Mouse (Mus musculus): ENCODE results near the gene Fhad1.
"Not testable (repeated sequence)": the region's sequence is repeated elsewhere in the genome, so short reads cannot be mapped to it uniquely, and the experiment has no call there.

Fhad1 gene

DNA sequence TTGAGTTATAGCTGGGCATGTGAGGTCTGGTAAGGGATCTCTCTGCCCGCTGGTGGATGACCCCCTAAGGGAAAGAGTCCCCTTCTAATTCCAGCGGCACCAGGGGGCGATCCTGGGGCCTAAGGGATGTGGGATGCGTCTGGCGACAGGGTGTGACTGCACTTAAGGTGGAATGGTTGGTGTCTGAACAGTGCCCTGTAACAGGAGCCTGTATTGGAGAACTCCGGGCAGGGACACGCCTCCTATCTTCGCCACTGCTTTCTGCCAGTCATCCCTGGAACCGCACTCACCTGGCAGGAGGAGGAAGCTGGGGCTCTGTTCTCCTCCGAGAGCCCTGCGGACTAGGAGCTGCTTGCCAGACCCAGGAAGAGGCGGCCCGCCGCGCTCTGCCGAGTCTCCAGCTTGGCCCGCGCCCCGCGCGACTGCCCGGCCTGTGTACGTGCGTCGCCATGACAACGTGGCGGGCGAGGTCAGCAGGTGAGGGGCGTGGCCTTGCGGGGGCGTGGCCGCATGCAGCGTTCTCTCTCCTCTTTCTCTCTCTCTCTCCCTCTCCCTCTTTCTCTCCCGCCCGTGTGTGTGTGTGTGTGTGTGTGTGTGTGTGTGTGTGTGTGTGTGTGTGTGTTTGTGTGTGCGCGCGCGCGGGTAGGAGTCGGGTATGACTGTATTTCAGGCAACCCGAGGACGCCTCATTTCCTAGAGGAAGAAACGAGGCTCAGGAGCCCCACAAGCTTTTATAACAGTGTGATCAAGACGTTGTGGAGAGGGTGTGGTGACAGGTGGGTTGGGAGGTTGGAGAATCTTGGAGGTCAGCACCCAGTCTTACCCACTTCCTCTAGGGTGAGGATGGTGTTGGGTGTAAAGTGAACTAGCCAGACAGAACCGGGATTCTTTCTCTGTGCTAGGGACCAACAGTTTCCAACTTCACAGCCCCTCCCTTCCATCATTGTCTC is at the start of gene Fhad1:
TSS of gene Fhad1 (minus strand) at position 424 of the 950 bp plus-strand sequence.
- peak; percentile 78 for DNase-seq

DNA sequence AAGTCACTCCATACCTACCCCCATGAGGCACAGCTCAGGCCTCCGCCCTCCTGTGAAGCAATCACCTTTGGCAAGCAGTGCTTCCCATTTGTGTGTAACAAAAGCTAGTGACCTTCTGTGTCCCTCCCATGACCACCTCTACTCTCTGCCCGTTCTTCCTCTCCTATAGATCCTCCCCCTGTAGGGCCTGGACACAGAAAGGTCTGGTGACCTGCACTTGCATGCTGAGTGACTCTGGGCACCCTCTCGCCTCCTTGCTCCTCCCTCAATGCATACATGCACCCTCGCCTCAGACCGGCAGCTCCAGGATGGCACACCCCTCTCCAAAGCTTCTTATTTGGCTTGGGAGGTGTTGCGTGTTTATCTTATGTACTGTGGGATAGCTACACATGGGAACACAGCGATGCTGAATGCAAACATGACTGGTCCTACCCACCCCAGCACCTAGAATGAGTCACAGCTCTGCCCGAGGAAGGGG is 48.2 kb upstream of the Fhad1 start:
- DNase-seq, result no peak

DNA sequence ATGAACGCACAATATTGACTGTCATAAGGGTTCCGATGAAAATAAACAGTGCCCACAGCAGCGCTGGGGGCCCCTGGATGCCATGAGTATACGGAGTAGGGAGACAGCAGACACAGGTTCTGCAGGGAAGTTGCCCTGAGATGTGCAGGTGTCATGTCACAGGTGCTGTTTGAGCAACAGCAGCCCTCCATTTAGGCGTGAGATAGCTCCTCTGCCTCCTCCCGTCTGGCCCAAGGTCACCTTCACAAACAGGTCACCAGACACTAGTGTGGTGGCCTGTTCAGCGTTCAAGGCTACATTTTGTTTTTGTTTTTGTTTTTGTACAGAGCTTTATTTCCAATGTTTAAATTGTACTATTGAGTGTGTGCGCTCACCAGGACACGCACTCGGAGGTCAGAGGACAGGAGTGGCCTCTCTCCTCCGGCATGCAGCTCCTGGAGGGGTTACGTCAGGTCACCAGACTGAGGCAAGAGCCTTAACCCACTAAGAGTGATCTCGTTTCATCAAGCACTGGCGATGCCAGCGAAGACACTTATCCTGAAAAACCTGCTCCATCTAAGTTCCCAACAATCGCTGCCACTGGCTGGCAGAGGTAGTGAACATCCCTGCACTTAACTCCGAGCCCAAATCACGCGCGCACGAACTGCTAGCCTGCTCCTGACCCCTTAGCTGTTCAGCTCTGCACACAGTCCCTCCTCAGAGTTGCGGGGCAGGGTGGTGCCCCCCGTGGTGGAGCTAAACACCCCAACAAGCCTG is 46.8 kb upstream of the Fhad1 start:
- DNase-seq, result no peak

- no peak for DNase-seq
Measured at GRCm38 (mm10) chr4:142060455-142061378, 45.8 kb upstream of the Fhad1 start.

GRCm38 (mm10) chr4:142059841-142060193 is 44.9 kb upstream of the Fhad1 start:
- no peak for DNase-seq

DNA sequence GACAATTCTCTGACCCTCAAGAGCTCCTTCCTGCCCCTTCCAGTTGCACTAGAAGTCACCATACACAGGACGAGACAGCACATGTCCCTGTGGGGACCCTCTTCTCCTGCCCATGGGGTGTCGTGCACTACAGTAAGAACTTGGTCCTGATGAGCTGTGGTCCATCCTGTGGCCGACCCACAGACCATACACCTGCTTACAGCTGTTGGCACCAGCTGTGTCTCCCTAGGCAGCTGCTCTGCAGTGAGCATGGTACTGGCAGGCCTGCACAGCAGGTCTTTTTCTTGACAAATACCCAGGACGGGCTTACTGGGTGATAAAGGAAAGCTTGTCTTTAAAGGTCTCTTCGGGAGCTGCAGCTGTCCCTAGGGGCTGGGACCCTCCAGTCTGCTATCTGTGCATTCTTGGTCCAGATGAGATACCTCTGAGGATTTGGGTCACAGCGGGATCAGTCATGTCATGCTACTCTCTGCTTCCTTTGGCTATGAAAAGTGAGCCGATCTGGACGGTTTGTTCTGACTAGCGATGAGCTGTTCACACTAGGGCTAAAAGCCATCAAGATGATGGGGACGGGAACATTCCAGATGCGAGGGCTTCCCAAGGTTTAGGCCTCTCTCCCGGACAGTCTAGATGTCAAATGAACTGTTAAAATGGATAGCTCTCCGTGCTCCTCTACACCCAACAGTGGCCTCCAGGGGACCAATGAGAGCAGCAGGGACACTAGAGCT is 44.4 kb upstream of the Fhad1 start:
- DNase-seq, result no peak

GRCm38 (mm10) chr4:142057529-142058216 is 42.8 kb upstream of the Fhad1 start:
- DNase-seq, result no peak

- DNase-seq, result no peak
Measured at GRCm38 (mm10) chr4:142055600-142055999, 40.7 kb upstream of the Fhad1 start.

DNA sequence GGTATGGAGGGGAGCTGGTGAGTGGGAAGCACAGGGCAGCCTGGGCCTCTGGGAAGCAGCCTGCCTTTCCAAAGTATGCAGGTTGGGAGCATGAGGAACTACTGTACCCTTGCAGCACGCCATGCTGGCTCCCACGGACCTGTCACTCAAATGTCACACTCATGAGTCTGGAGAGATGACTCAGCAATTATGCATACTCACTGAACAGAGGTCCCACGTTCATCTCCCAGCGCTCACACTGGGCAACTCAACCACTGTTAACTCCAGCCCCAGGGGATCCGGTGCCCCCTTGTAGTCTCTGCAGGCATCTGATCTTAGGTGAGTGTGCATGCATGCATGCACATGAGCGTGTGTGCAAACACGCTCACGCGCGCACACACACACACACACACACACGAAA is 39.7 kb upstream of the Fhad1 start:
- DNase-seq, result no peak

DNA sequence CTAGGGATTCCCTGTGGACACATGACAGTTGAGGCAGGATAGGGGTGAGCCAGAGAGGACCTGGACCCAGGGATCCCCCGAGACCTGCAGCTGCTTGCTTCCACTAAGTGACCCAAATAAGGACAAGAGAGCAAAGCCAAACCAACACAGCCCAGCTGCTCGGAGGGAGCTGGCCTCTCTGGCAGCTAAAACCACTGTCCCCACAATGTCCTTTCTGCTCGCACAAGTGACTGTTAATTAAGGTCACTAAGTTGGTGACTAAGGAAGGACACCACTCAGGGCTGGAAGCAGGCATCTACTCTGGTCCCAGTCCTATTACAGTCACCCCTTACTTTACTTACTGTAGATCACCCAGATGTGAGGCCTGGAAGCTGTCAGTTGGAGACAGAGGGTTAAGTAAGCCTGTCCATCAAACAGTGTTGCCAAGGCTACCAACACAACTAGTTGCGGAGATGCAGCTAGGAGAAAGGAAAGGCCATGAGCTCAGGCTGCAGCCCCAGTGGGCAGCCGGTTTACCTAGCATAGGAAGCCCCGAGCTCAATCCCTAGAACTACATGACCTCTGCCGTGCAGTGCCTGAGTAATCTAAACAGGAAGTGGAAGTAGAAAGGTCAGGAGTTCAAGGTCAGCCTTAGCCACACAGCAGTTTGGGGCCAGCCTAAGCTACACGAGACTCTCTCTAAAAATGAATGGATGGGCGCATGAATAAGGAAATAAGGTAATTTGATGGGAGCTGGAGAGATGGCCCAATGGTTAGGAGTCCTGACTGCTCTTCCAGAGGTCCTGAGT is 39.0 kb upstream of the Fhad1 start:
- DNase-seq, result no peak

DNA sequence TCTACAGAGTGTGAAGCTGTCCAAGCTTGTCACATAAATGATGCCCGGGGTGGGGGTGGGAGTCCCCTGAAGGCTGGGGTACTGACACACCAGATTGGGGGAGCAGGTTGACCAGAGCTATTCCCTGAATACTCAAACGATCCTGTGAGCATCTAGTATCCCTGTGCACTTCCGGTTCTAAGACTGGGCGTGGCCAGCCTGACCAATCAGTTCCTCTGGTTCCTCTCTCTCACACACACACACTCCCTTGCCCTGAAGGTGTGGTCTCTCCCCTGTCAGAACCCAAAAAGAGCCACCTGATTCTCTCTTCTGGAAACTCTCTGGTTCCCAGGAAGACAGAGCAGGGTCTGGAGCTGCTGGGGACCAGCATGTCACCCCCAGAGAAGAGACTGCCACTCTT is 38.4 kb upstream of the Fhad1 start:
- DNase-seq, result no peak

GRCm38 (mm10) chr4:142052391-142053132 is 37.7 kb upstream of the Fhad1 start:
- DNase-seq, result no peak

DNA sequence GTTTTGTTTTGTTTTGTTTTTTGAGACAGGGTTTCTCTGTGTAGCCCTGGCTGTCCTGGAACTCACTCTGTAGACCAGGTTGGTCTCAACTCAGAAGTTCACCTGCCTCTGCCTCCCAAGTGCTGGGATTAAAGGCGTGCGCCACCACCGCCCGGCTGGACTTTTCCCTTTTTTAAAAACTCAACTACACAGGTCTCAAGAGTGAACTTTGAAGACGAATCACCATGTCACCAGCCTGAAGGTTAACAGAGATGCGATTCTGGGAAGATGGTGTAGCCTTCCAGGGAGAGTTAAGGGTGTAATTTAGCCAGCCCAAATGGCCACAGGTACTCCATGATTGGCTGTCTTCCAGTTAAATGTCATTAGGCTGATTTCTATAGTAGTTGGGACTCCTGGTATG is 37.0 kb upstream of the Fhad1 start:
- not testable (repeated sequence) for DNase-seq

DNA sequence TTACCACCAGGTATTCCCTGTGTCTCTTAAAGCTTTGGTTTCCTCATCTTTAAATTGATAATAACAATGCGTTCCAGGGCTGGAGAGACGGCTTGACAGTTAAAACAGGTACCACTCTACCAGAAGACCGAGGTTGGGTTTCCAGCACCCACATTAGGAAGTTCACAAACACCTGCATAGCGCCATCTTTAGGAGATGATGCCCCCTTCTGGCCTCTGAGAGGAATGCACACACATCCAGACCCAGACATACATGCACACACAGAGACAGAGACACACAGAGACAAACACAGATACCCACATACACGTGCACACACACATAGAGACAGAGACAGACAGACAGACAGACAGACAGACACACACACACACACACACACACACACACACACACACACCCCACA is 35.1 kb upstream of the Fhad1 start:
- no peak for DNase-seq

DNA sequence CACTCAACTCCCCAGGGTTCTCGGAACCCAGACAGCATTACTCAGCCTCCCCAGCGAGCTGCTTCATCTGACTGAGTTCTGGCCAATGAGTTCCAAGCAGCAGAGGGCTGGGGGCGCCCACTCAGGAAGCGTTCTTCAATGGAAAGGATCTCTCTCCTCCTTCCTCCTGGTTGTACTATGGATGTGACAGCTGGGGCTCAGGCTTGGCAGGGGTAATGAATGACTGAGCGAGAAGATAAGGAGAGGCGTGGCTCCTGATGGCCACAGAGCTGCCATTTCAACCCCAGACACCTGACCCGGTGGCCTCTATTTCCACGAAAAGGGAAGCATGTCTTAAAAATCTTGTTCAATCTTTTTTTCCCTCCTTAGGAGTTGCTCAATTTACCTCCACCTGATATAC is 33.5 kb upstream of the Fhad1 start:
- DNase-seq, result no peak

- DNase-seq, result no peak
Measured at GRCm38 (mm10) chr4:142047005-142047404, 32.1 kb upstream of the Fhad1 start.

DNA sequence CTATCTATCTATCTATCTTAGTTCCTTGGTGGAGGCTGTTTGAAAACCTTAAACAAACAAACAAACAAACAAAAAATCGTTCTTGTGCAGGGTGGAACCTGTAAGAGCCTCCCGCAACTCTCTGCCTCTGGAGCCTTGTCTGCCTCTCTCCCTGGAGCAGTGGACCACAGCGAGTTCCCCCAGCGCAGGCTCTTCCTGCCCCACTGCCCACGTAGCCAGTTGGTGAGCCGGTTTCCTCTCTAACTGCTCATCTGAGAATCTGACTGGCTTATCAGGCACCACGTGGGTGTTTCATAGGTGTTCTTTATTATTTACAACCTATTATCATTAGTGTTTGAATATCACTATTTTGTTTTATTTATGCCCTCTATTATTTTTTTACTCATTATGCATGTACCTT is 31.6 kb upstream of the Fhad1 start:
- no peak for DNase-seq

GRCm38 (mm10) chr4:142045595-142046163 is 30.8 kb upstream of the Fhad1 start:
- DNase-seq, result no peak

- no peak for DNase-seq
Measured at GRCm38 (mm10) chr4:142044452-142044851, 29.6 kb upstream of the Fhad1 start.

All from thymus, postnatal 14 days (tissue).